Mouse (Mus musculus) colon, adult 2 months (tissue): ENCODE data around the gene Vmn2r59. TPM values are rescaled to one million over a fixed set of nuclear protein-coding genes. Genes with fewer than 3 reads are reported as not detected.

ENCODE experiments used
- polyA plus RNA-seq: library from polyadenylated mRNA; depleted of rRNA; stranded (reverse); fragments of >200 nt; gene quantifications from 2 replicates; pipeline ENCODE4 v1.2.3, GENCODE M21; 2012; rRNA removed

Vmn2r59 gene
- not detected in 2 replicates for polyA plus RNA-seq

DNA sequence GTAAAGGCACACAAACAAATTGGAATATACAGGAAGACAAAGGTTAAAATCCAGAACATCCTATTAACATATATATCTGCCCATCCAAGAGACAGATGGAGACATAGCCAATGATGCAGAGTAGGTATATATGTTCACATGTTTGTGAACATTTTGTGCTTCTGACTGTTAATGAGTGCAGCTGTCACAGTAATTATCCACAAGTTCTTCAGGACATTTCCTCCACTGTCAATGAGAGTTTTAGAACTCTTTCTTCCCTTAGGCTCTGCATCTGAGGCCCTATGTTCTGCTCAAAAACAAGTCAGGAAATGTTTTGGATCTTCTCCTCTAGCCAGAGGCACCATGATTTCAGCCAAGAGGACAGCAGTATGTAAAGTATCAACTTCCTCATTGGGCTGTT, at the start of gene Vmn2r59:
TSS of gene Vmn2r59 (minus strand) at position 101 of the 400 bp plus-strand sequence.

DNA sequence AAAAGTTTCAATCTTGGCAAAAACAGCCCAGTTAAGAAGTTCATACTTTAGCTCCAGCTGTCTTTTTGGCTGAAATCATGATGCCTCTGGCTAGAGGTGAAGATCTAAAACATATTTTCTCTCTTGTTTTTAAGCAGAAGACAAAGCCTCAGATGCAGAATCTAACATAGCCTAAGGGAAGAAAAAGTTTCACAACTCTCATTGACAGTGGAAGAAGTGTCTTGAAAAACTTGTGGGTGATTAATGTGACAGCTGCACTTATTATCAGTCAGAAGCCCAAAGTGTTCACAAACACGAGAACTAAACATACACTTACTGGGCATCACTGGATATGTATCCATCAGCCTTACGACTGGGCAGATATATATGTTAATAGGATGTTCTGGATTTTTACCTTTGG, 48.6 kb upstream of the Vmn2r59 start, which contains the start of gene Vmn2r60:
TSS of gene Vmn2r60 (plus strand) at position 301 of the 400 bp plus-strand sequence.

Other genes with a start within 250 kb of the Vmn2r59 start
- gene Vmn2r58, start 186.3 kb downstream of the Vmn2r59 start, polyA plus RNA-seq, result not detected in 2 replicates
- 0.01 TPM in 1 of 2 replicates, not detected in the other for gene Vmn2r60, start 48.7 kb upstream of the Vmn2r59 start, polyA plus RNA-seq
- not detected in 2 replicates for gene Vmn2r61, start 201.0 kb upstream of the Vmn2r59 start, polyA plus RNA-seq